Mouse (Mus musculus): ENCODE data around the gene Mapk11. TPM values are rescaled to one million over a fixed set of nuclear protein-coding genes. Genes with fewer than 3 reads are reported as not detected.

Mapk11 gene
- total RNA-seq, 1 experiment = 6.6 TPM

GRCm38 (mm10) chr15:89110147-89110546, 39.3 kb downstream of the Mapk11 start:
- H3K9ac ChIP-seq (ENCODE audit: insufficient read depth, low read depth, low read length, poor library complexity, severe bottlenecking) = no peak overlapping the region
- H3K4me1 ChIP-seq (ENCODE audit: control insufficient read depth in 2 of 2, insufficient read depth in 2 of 2, low read length in 2 of 2, poor library complexity in 1 of 2) = no peaks in the 10 kb centered on the region
- H3K36me3 ChIP-seq (ENCODE audit: control insufficient read depth, insufficient read depth, low read length, poor library complexity, severe bottlenecking) = peaks cover 51% of the 10 kb centered on the region
- H3K27ac ChIP-seq (ENCODE audit: insufficient read depth, low read depth, low read length, poor library complexity, severe bottlenecking) = no peak overlapping the region
- TF ChIP-seq ZNF384 (IDR thresholded peaks at IDR 0.05; ENCODE audit: low read depth, low read length) (no peak), MAFK (IDR thresholded peaks at IDR 0.05; ENCODE audit: insufficient read depth, low read depth, low read length) (no peak), CHD2 (IDR thresholded peaks at IDR 0.05; ENCODE audit: low read depth, low read length) (no peak), ZC3H11A (IDR thresholded peaks at IDR 0.05; ENCODE audit: borderline replicate concordance, low read depth, low read length) (no peak), HCFC1 (IDR thresholded peaks at IDR 0.05; ENCODE audit: borderline replicate concordance, insufficient read depth, low read length) (no peak)
- no peak for DNase-seq (ENCODE audit: low read depth, low spot score)
- in situ Hi-C loops (cut with MboI; ENCODE audit: low sequenced_read_pairs in 2 of 2, unreplicated experiment in 2 of 2) = no loop called here
- H3K4me3 ChIP-seq (ENCODE audit: insufficient read depth in 1 of 2, low read depth in 1 of 2, low read length in 2 of 2, poor library complexity in 1 of 2, severe bottlenecking in 1 of 2) = no peak overlapping the region
- H3K9me3 ChIP-seq (ENCODE audit: control insufficient read depth, insufficient read depth, low read depth, low read length) = no peaks in the 10 kb centered on the region

GRCm38 (mm10) chr15:89106976-89107375, 42.5 kb downstream of the Mapk11 start:
- Histone ChIP-seq H3K36me3 (ENCODE audit: control insufficient read depth, insufficient read depth, low read length, poor library complexity, severe bottlenecking) (peaks cover 75% of the 10 kb centered on the region), H3K27ac (ENCODE audit: insufficient read depth, low read depth, low read length, poor library complexity, severe bottlenecking) (no peak overlapping the region), H3K4me1 (ENCODE audit: control insufficient read depth in 2 of 2, insufficient read depth in 2 of 2, low read length in 2 of 2, poor library complexity in 1 of 2) (no peaks in the 10 kb centered on the region), H3K9me3 (ENCODE audit: control insufficient read depth, insufficient read depth, low read depth, low read length) (no peaks in the 10 kb centered on the region), H3K4me3 (ENCODE audit: insufficient read depth in 1 of 2, low read depth in 1 of 2, low read length in 2 of 2, poor library complexity in 1 of 2, severe bottlenecking in 1 of 2) (no peak overlapping the region), H3K9ac (ENCODE audit: insufficient read depth, low read depth, low read length, poor library complexity, severe bottlenecking) (no peak overlapping the region)
- no peak for DNase-seq (ENCODE audit: low read depth, low spot score)
- TF ChIP-seq HCFC1 (IDR thresholded peaks at IDR 0.05; ENCODE audit: borderline replicate concordance, insufficient read depth, low read length) (no peak), ZC3H11A (IDR thresholded peaks at IDR 0.05; ENCODE audit: borderline replicate concordance, low read depth, low read length) (no peak), CHD2 (IDR thresholded peaks at IDR 0.05; ENCODE audit: low read depth, low read length) (no peak), ZNF384 (IDR thresholded peaks at IDR 0.05; ENCODE audit: low read depth, low read length) (no peak), MAFK (IDR thresholded peaks at IDR 0.05; ENCODE audit: insufficient read depth, low read depth, low read length) (no peak)
- in situ Hi-C loops (cut with MboI; ENCODE audit: low sequenced_read_pairs in 2 of 2, unreplicated experiment in 2 of 2) = no loop called here

- in situ Hi-C loops (cut with MboI; ENCODE audit: low sequenced_read_pairs in 2 of 2, unreplicated experiment in 2 of 2) = no loop called here
- no peak for DNase-seq (ENCODE audit: low read depth, low spot score)
- Histone ChIP-seq H3K36me3 (ENCODE audit: control insufficient read depth, insufficient read depth, low read length, poor library complexity, severe bottlenecking) (peaks cover 79% of the 10 kb centered on the region), H3K9ac (ENCODE audit: insufficient read depth, low read depth, low read length, poor library complexity, severe bottlenecking) (no peak overlapping the region), H3K4me1 (ENCODE audit: control insufficient read depth in 2 of 2, insufficient read depth in 2 of 2, low read length in 2 of 2, poor library complexity in 1 of 2) (no peaks in the 10 kb centered on the region), H3K4me3 (ENCODE audit: insufficient read depth in 1 of 2, low read depth in 1 of 2, low read length in 2 of 2, poor library complexity in 1 of 2, severe bottlenecking in 1 of 2) (no peak overlapping the region), H3K9me3 (ENCODE audit: control insufficient read depth, insufficient read depth, low read depth, low read length) (no peaks in the 10 kb centered on the region), H3K27ac (ENCODE audit: insufficient read depth, low read depth, low read length, poor library complexity, severe bottlenecking) (no peak overlapping the region)
- TF ChIP-seq ZC3H11A (IDR thresholded peaks at IDR 0.05; ENCODE audit: borderline replicate concordance, low read depth, low read length) (no peak), MAFK (IDR thresholded peaks at IDR 0.05; ENCODE audit: insufficient read depth, low read depth, low read length) (no peak), ZNF384 (IDR thresholded peaks at IDR 0.05; ENCODE audit: low read depth, low read length) (no peak), CHD2 (IDR thresholded peaks at IDR 0.05; ENCODE audit: low read depth, low read length) (no peak), HCFC1 (IDR thresholded peaks at IDR 0.05; ENCODE audit: borderline replicate concordance, insufficient read depth, low read length) (no peak)
These were observed 43.4 kb downstream of the Mapk11 start for GRCm38 (mm10) chr15:89106073-89106472.

GRCm38 (mm10) chr15:89104425-89104824, 45.0 kb downstream of the Mapk11 start:
- no peak overlapping the region for H3K9ac ChIP-seq (ENCODE audit: insufficient read depth, low read depth, low read length, poor library complexity, severe bottlenecking)
- DNase-seq (ENCODE audit: low read depth, low spot score) = no peak
- peaks cover 85% of the 10 kb centered on the region for H3K36me3 ChIP-seq (ENCODE audit: control insufficient read depth, insufficient read depth, low read length, poor library complexity, severe bottlenecking)
- no peak overlapping the region for H3K4me3 ChIP-seq (ENCODE audit: insufficient read depth in 1 of 2, low read depth in 1 of 2, low read length in 2 of 2, poor library complexity in 1 of 2, severe bottlenecking in 1 of 2)
- no peaks in the 10 kb centered on the region for H3K9me3 ChIP-seq (ENCODE audit: control insufficient read depth, insufficient read depth, low read depth, low read length)
- TF ChIP-seq MAFK (IDR thresholded peaks at IDR 0.05; ENCODE audit: insufficient read depth, low read depth, low read length) (no peak), ZNF384 (IDR thresholded peaks at IDR 0.05; ENCODE audit: low read depth, low read length) (no peak), ZC3H11A (IDR thresholded peaks at IDR 0.05; ENCODE audit: borderline replicate concordance, low read depth, low read length) (no peak), HCFC1 (IDR thresholded peaks at IDR 0.05; ENCODE audit: borderline replicate concordance, insufficient read depth, low read length) (no peak), CHD2 (IDR thresholded peaks at IDR 0.05; ENCODE audit: low read depth, low read length) (no peak)
- in situ Hi-C loops (cut with MboI; ENCODE audit: low sequenced_read_pairs in 2 of 2, unreplicated experiment in 2 of 2) = no loop called here
- H3K27ac ChIP-seq (ENCODE audit: insufficient read depth, low read depth, low read length, poor library complexity, severe bottlenecking) = no peak overlapping the region
- no peaks in the 10 kb centered on the region for H3K4me1 ChIP-seq (ENCODE audit: control insufficient read depth in 2 of 2, insufficient read depth in 2 of 2, low read length in 2 of 2, poor library complexity in 1 of 2)

- H3K9me3 ChIP-seq (ENCODE audit: control insufficient read depth, insufficient read depth, low read depth, low read length) = no peaks in the 10 kb centered on the region
- no peak overlapping the region for H3K9ac ChIP-seq (ENCODE audit: insufficient read depth, low read depth, low read length, poor library complexity, severe bottlenecking)
- peaks cover 83% of the 10 kb centered on the region for H3K36me3 ChIP-seq (ENCODE audit: control insufficient read depth, insufficient read depth, low read length, poor library complexity, severe bottlenecking)
- H3K4me1 ChIP-seq (ENCODE audit: control insufficient read depth in 2 of 2, insufficient read depth in 2 of 2, low read length in 2 of 2, poor library complexity in 1 of 2) = no peaks in the 10 kb centered on the region
- TF ChIP-seq MAFK (IDR thresholded peaks at IDR 0.05; ENCODE audit: insufficient read depth, low read depth, low read length) (no peak), CHD2 (IDR thresholded peaks at IDR 0.05; ENCODE audit: low read depth, low read length) (no peak), HCFC1 (IDR thresholded peaks at IDR 0.05; ENCODE audit: borderline replicate concordance, insufficient read depth, low read length) (no peak), ZNF384 (IDR thresholded peaks at IDR 0.05; ENCODE audit: low read depth, low read length) (no peak)
- no peak overlapping the region for H3K4me3 ChIP-seq (ENCODE audit: insufficient read depth in 1 of 2, low read depth in 1 of 2, low read length in 2 of 2, poor library complexity in 1 of 2, severe bottlenecking in 1 of 2)
- no peak for DNase-seq (ENCODE audit: low read depth, low spot score)
- no peak overlapping the region for H3K27ac ChIP-seq (ENCODE audit: insufficient read depth, low read depth, low read length, poor library complexity, severe bottlenecking)
- in situ Hi-C loops (cut with MboI; ENCODE audit: low sequenced_read_pairs in 2 of 2, unreplicated experiment in 2 of 2) = no loop called here
These were observed 45.5 kb downstream of the Mapk11 start for GRCm38 (mm10) chr15:89103921-89104320.
